Mouse (Mus musculus) kidney, adult 9 months (tissue): ENCODE results near the gene Rnf182.
A peak's percentile ranks its signal among the peaks of the same experiment; 100 is the strongest.

Experiments used
- DNase-seq: peaks from one replicate; pipeline ENCODE4 v3.0.0; 2022

Rnf182 gene

GRCm38 (mm10) chr13:43615577-43616254 is at the start of gene Rnf182:
TSS of gene Rnf182 (plus strand) at chr13:43615710.
- peak; percentile 31 for DNase-seq

GRCm38 (mm10) chr13:43566184-43566583 is 49.3 kb upstream of the Rnf182 start:
- DNase-seq = peak; percentile 41

- no peak for DNase-seq
Observed at GRCm38 (mm10) chr13:43567141-43567891, 48.2 kb upstream of the Rnf182 start.

GRCm38 (mm10) chr13:43573979-43574378 is 41.5 kb upstream of the Rnf182 start:
- DNase-seq = no peak

GRCm38 (mm10) chr13:43575431-43575830 is 40.1 kb upstream of the Rnf182 start:
- no peak for DNase-seq

- no peak for DNase-seq
Observed at GRCm38 (mm10) chr13:43577254-43577653, 38.3 kb upstream of the Rnf182 start.

- no peak for DNase-seq
Observed at GRCm38 (mm10) chr13:43577766-43578165, 37.7 kb upstream of the Rnf182 start.

- DNase-seq = peak; percentile 62
Observed at GRCm38 (mm10) chr13:43579740-43580139, 35.8 kb upstream of the Rnf182 start.

GRCm38 (mm10) chr13:43580661-43581060 is 34.8 kb upstream of the Rnf182 start:
- no peak for DNase-seq

GRCm38 (mm10) chr13:43582961-43583360 is 32.5 kb upstream of the Rnf182 start:
- no peak for DNase-seq

- no peak for DNase-seq
Observed at GRCm38 (mm10) chr13:43583504-43583903, 32.0 kb upstream of the Rnf182 start.

- DNase-seq = no peak
Observed at GRCm38 (mm10) chr13:43585335-43585734, 30.2 kb upstream of the Rnf182 start.

GRCm38 (mm10) chr13:43586966-43587365 is 28.5 kb upstream of the Rnf182 start:
- DNase-seq = no peak

GRCm38 (mm10) chr13:43587844-43588840 is 27.4 kb upstream of the Rnf182 start:
- no peak for DNase-seq

GRCm38 (mm10) chr13:43591828-43592680 is 23.5 kb upstream of the Rnf182 start:
- DNase-seq = no peak

GRCm38 (mm10) chr13:43592681-43593068 is 22.8 kb upstream of the Rnf182 start:
- no peak for DNase-seq

- DNase-seq = peak; percentile 64
Observed at GRCm38 (mm10) chr13:43595896-43596295, 19.6 kb upstream of the Rnf182 start.

GRCm38 (mm10) chr13:43600967-43601366 is 14.5 kb upstream of the Rnf182 start:
- no peak for DNase-seq

- DNase-seq = no peak
Observed at GRCm38 (mm10) chr13:43602440-43602839, 13.1 kb upstream of the Rnf182 start.

GRCm38 (mm10) chr13:43603042-43603441 is 12.5 kb upstream of the Rnf182 start:
- DNase-seq = no peak

GRCm38 (mm10) chr13:43608854-43609253 is 6.7 kb upstream of the Rnf182 start:
- DNase-seq = no peak

- no peak for DNase-seq
Observed at GRCm38 (mm10) chr13:43612040-43612439, 3.5 kb upstream of the Rnf182 start.
